Mouse (Mus musculus) frontal cortex, adult 2 months (tissue): Measurements from ENCODE around the gene Ppia. TPM values are rescaled to one million over a fixed set of nuclear protein-coding genes. Genes with fewer than 3 reads are reported as not detected.
"Not testable (repeated sequence)": the region's sequence is repeated elsewhere in the genome, so short reads cannot be mapped to it uniquely, and the experiment has no call there.

Source experiments
- DNase-seq, 2 experiments: peaks; one replicate each; pipeline ENCODE4 v3.0.0; 2022; ENCODE audit warnings: low spot score in 1 of 2; ENCODE audit errors: extremely low spot score in 1 of 2
- polyA plus RNA-seq: library from polyadenylated mRNA; depleted of rRNA; stranded (reverse); fragments of >200 nt; gene quantifications from 2 replicates; pipeline ENCODE4 v1.2.3, GENCODE M21; 2012

Gene Ppia
- polyA plus RNA-seq, 1 experiment: 2,505 TPM

- no peak for DNase-seq
Measured at GRCm38 (mm10) chr11:6403830-6404405, 11.3 kb upstream of the Ppia start.

GRCm38 (mm10) chr11:6404699-6405566 lies 10.3 kb upstream of the Ppia start:
- DNase-seq: no peak

GRCm38 (mm10) chr11:6405591-6406081 lies 9.6 kb upstream of the Ppia start:
- DNase-seq: peak in 1 of 2 experiments; percentile 63

- DNase-seq: peak in 1 of 2 experiments; percentile 63
Measured at GRCm38 (mm10) chr11:6406251-6407161, 8.7 kb upstream of the Ppia start.

GRCm38 (mm10) chr11:6407162-6407621 lies 8.1 kb upstream of the Ppia start:
- no peak for DNase-seq

- no peak for DNase-seq
Measured at GRCm38 (mm10) chr11:6410050-6410602, 5.1 kb upstream of the Ppia start.

GRCm38 (mm10) chr11:6410755-6411154 lies 4.5 kb upstream of the Ppia start:
- not testable (repeated sequence) for DNase-seq

GRCm38 (mm10) chr11:6411684-6412083 lies 3.6 kb upstream of the Ppia start:
- peak in 1 of 2 experiments; percentile 93 for DNase-seq

- DNase-seq: no peak
Measured at GRCm38 (mm10) chr11:6413264-6413663, 2.0 kb upstream of the Ppia start.

- DNase-seq: peak; percentile 96 to 99
Measured at GRCm38 (mm10) chr11:6415551-6416404, 535 bp downstream of the Ppia start.

GRCm38 (mm10) chr11:6416405-6417034 lies 1.3 kb downstream of the Ppia start:
- DNase-seq: peak; percentile 72 to 84

GRCm38 (mm10) chr11:6417069-6417468 lies 1.8 kb downstream of the Ppia start:
- no peak for DNase-seq

GRCm38 (mm10) chr11:6417490-6417889 lies 2.2 kb downstream of the Ppia start:
- DNase-seq: no peak

- DNase-seq: no peak
Measured at GRCm38 (mm10) chr11:6418751-6419150, 3.5 kb downstream of the Ppia start.

GRCm38 (mm10) chr11:6419156-6419555 lies 3.9 kb downstream of the Ppia start:
- DNase-seq: not testable (repeated sequence)

GRCm38 (mm10) chr11:6420283-6420703 lies 5.0 kb downstream of the Ppia start:
- no peak for DNase-seq

GRCm38 (mm10) chr11:6420722-6421350 lies 5.6 kb downstream of the Ppia start:
- DNase-seq: no peak

GRCm38 (mm10) chr11:6430186-6430585 lies 14.9 kb downstream of the Ppia start:
- no peak for DNase-seq
